Mouse (Mus musculus): ENCODE data around the gene Hist1h2bp.

Hist1h2bp gene

DNA sequence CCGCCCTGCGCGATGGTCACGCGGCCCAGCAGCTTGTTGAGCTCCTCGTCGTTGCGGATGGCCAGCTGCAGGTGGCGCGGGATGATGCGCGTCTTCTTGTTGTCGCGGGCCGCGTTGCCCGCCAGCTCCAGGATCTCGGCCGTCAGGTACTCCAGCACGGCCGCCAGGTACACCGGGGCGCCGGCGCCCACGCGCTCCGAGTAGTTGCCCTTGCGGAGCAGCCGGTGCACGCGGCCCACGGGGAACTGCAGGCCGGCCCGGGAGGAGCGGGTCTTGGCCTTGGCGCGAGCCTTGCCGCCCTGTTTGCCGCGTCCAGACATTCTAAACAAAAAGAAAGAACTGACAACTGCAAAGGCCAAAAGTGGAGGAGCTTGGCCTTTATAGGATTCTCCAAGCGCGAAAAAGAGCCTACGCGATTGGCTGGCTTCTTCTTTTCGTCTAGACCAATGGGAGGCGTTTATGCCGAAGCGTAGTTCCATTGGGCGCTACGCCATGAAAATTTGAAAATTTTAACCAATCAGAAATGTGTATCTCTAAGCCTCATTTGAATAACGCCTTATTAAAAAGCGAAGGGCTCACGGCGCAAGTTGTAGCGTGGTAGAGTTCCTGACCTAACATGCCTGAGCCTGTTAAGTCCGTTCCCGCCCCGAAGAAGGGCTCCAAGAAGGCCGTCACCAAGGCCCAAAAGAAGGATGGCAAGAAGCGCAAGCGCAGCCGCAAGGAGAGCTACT is at the start of gene Hist1h2bp, which contains the start of gene Hist1h2an:
Gene Hist1h2bp, plus strand, starts transcription at position 563 of the 731 bp plus-strand sequence.
Gene Hist1h2an, minus strand, starts transcription at position 320 of the 731 bp plus-strand sequence.
- peak; percentile 87 for DNase-seq

DNA sequence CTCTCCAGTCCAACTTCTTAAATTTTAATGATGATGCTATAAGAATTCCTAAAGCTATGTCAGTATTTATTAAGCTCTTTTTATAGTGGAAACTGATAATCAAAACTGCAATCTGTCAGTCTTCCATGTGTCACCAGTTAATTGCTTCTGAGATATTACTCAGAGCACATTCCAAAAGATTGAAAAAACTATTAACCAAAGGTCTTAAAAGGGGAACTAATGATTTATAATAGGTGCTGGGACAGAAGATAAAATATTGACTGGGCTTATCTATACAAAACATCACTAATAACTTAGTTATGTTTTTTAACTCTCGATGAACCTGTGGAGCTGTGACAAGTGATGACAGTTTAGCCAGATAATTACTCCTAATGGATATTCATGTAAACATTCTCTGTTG is 42.3 kb upstream of the Hist1h2bp start:
- no peak for DNase-seq

DNA sequence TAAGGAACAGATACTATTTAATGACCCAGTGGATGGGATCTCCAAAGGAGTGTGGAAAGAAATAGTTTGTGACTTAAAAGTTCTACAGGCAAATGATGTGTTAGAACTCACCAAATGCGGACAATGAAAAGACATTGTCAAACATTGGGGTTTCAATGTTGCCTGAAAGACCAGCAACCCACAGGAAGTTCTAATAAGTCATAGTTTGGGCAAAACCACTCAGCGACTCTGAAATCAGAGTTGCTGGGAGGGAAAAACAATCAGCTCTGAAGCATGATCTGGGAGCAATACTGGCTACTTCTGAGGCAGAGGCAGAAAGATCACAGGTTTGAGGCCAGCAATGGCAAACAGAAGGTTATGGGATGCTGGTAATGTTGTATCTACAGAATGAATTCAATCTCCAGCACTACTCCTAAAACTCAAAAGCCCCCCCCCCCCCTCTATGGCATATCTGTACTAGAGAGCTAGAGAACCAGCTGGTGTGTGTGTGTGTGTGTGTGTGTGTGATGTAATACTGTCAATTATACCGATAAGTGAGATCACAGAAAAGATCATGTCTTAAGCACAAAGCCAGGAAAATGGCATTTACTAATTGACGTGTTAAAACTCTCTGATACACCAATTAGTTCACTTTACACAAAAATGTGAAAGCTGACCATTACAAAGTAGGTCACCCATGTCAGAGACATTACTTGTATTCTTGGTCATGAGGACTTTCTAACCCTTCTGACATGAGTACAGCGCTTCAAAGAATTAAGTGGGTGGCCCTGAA is 37.7 kb upstream of the Hist1h2bp start:
- no peak for DNase-seq

DNA sequence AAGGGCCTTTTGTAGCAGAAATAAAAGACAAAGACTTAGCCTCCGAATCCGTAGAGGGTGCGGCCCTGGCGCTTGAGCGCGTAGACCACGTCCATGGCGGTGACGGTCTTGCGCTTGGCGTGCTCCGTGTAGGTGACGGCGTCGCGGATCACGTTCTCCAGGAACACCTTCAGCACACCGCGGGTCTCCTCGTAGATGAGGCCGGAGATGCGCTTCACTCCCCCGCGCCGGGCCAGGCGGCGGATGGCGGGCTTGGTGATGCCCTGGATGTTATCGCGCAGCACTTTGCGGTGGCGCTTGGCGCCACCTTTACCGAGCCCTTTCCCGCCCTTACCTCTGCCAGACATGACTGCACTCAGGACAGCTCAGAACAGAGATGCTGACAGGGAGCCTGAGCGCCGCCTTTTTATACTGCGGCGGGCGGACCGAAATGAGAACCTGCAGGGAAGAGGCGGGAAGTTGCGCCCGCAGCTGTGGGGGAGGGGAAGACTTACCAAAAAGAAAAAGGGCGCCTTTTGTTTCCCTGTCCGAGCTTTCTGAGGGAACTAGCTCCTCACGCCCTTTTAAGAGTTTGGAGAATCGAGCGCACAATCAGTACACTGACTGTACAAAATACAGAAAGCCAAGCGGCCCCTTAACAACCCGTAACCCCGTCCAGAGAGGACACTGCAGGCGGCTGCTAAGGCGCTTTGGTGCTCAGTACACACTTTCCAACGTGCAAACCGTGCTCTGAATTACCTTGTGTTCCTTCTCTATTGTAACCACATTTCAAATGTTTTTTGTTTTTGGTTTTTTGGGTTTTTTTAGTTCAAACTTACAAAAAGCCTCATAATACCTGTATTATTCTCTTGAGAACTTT is 36.9 kb upstream of the Hist1h2bp start, which contains the start of gene Hist1h4k:
Gene Hist1h4k, minus strand, starts transcription at position 347 of the 859 bp plus-strand sequence.
- peak; percentile 98 for DNase-seq

GRCm38 (mm10) chr13:21751417-21751816 is 35.8 kb upstream of the Hist1h2bp start:
- DNase-seq, result no peak

- DNase-seq, result no peak
Measured at GRCm38 (mm10) chr13:21751827-21752226, 35.4 kb upstream of the Hist1h2bp start.

GRCm38 (mm10) chr13:21752356-21752755 is 34.9 kb upstream of the Hist1h2bp start:
- peak; percentile 16 for DNase-seq

- DNase-seq, result no peak
Measured at GRCm38 (mm10) chr13:21753051-21753523, 34.2 kb upstream of the Hist1h2bp start.

- peak; percentile 79 for DNase-seq
Measured at GRCm38 (mm10) chr13:21753524-21754285, 33.6 kb upstream of the Hist1h2bp start, which contains the start of the genes Hist1h2ak and Hist1h2bn. TSS of gene Hist1h2ak (minus strand) at chr13:21753827. TSS of gene Hist1h2bn (plus strand) at chr13:21754123.

DNA sequence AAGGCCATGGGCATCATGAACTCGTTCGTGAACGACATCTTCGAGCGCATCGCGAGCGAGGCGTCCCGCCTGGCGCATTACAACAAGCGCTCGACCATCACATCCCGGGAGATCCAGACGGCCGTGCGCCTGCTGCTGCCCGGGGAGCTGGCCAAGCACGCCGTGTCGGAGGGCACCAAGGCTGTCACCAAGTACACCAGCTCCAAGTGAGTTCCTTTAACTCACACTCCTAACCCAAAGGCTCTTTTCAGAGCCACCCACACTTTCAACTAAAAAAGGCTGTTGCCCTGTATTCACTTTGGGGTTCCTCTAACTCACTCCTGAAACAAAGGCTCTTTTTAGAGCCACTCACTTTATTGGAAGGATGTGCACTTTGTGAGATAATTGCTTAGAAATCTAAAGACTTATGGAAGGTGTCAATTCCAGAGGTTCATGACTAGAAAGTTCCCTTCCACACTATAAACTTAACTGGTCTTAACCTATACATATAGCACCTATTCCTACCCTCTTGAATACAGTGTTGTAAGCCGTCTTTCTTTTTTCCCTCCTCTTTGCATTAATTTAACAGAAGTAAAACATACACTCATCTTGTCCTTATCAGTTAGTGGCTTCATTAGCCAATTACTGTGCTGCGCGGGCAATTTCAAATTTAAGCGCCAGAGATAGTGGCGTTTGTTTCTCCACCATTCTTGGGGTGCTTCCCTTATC is 32.8 kb upstream of the Hist1h2bp start:
- DNase-seq, result peak; percentile 34

DNA sequence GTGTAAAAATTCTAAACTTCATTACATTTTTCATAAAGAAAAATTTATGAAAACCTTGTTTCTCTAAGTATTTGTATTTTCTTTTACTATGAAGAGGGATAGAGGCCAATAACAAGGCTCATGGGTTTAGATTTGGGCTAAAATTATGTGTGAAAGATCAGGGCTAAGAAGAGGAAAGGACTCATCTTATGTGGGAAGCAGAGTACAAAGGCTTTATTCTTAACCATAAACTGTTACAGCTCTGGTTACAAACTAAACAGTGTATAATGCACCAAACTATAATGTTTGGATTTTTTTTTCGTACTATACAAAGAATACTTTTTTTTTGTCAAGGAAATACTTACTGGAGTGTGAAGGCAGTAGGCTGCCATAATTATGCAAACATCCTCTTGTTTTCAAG is 31.6 kb upstream of the Hist1h2bp start:
- no peak for DNase-seq

GRCm38 (mm10) chr13:21778814-21779766 is 8.2 kb upstream of the Hist1h2bp start:
- peak; percentile 76 for DNase-seq

DNA sequence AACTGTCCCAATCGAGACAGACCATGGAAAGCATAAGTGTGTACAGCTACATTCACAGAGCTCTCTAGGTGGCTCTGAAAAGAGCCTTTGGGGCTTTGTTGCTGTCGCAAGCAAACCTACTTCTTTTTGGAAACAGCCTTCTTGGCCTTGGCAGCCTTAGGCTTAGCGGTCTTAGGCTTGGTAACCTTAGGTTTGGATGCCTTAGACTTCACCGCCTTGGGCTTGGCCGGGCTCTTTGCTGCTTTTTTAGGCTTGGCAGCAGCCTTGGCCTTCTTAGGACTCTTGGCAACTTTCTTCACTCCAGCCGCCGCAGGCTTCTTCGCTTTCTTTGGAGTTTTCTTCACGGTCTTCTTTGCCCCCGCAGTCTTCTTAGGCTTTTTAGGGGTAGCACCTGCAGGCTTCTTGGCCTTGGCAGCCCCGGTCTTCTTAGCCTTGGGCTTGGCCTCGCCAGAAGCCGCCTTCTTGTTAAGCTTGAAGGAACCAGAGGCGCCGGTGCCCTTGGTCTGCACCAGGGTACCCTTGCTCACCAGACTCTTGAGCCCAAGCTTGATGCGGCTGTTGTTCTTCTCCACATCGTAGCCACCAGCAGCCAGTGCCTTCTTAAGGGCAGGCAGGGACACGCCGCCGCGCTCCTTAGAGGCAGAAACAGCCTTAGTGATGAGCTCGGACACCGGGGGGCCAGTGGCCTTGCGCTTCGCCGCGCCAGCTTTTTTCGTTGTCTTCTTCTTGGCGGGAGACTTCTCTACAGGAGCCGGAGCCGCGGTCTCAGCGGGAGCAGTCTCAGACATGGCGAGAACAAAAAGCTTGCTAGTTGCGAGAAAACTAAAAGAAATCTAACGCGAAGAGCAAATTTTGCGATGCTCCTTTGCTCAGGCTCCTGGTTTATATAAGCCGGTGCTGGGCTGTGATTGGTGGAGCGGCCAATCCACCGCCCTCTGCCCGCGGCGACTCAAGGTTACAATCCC is 7.2 kb upstream of the Hist1h2bp start, which contains the start of gene Hist1h1b:
Gene Hist1h1b, minus strand, starts transcription at position 859 of the 965 bp plus-strand sequence.
- DNase-seq, result peak; percentile 84

GRCm38 (mm10) chr13:21781021-21781555 is 6.2 kb upstream of the Hist1h2bp start:
- peak; percentile 15 for DNase-seq

- DNase-seq, result no peak
Measured at GRCm38 (mm10) chr13:21781639-21782038, 5.6 kb upstream of the Hist1h2bp start.

- peak; percentile 56 for DNase-seq
Measured at GRCm38 (mm10) chr13:21782361-21783254, 4.7 kb upstream of the Hist1h2bp start.

DNA sequence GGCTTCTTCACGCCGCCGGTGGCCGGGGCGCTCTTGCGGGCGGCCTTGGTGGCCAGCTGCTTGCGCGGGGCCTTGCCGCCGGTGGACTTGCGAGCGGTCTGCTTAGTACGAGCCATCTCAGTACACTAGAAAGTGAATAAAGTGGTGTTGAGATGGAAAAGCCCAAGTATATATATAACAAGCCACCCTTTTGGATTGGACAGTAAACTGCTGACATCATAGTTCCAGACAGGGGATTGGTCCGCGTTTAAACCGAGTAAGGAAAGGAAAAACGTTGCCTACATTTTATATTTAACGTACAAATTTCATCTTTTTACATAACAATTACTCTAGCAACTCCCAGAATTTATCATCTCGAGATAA is 4.0 kb upstream of the Hist1h2bp start, which contains the start of gene Hist1h3i:
Gene Hist1h3i, minus strand, starts transcription at position 116 of the 363 bp plus-strand sequence.
- DNase-seq, result peak; percentile 70
